Mouse (Mus musculus) adrenal gland, adult (tissue): ENCODE measurements around the gene Ppp1r14b.

Source experiments
- DNase-seq, 2 experiments: peaks; one replicate each; pipeline ENCODE4 v3.0.0; 2022 to 2023; ENCODE audit warnings: low spot score in 1 of 2; ENCODE audit not compliant: inconsistent age in 2 of 2

Ppp1r14b gene

DNA sequence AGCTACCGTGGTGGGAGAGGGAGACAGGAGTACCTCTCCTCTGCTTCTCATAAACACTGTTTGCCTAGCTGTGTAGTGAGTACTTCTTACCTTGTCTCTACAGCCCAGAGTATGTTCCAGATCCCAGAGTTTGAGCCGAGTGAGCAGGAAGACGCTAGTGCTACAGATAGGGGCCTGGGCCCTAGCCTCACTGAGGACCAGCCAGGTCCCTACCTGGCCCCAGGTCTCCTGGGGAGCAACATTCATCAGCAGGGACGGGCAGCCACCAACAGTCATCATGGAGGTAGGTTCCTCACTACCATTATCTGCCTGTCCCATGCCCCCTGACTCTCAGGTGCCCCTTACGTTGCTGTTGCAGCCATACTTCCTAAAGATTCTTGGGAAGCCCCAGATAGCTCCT, 32.0 kb upstream of the Ppp1r14b start:
- DNase-seq: no peak

DNA sequence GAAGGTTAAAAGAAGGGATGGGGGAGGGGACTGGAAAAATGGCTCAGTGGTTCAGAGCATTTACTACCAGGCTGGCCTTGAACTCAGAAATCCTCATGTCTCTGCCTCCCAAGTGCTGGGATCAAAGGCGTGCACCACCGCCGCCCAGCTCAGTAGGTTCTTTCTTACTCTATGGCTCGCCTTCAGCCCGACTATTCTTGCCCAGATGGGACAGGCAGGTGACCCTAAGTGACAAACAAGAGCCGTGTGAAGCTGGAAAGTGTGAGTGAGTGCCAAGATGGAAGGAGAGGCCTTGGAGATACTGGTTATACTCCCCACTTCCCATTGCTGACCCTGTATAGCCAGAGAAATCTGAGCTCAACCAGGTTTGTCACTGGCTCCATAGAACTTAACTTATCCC, 31.1 kb upstream of the Ppp1r14b start:
- DNase-seq: peak in 1 of 2 experiments; percentile 47

DNA sequence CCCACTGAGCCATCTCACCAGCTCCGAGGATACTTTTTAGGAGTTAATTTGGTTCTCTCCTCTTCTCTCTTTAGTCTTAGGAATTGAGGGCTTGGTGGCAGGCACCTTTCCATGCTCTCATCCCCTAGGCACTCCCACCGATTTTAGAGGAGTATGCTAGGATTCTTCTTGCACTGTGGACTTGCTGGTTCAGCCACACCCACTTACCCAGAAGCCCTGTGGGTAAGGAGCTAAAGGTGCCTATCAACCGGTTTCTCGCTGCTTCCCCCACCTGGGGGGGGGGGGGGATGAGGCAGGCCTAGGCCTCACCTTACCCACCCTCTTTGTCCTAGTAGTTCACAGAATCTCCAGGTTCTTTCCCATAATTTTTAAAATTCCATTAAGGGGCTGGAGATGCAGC, 27.0 kb upstream of the Ppp1r14b start:
- DNase-seq: no peak

DNA sequence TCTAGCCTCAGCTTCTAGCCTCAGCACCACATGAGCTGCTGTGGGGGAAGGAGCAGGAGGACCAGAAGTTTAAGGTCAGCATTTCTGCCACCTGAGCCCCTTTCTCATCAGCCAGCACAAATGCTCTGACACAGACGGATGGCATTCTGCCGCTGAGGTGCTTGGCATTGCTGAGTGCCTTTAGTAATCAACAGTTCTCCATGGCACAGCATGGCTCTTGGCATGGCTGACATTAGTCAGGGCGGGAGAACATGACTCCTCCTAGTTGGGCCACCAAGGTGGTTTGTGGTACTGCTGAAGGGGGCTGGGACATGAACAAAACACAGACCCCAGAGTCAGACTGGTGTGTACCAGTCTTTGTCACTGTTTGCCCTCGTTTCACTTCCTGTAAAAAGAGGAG, 26.6 kb upstream of the Ppp1r14b start:
- DNase-seq: no peak

DNA sequence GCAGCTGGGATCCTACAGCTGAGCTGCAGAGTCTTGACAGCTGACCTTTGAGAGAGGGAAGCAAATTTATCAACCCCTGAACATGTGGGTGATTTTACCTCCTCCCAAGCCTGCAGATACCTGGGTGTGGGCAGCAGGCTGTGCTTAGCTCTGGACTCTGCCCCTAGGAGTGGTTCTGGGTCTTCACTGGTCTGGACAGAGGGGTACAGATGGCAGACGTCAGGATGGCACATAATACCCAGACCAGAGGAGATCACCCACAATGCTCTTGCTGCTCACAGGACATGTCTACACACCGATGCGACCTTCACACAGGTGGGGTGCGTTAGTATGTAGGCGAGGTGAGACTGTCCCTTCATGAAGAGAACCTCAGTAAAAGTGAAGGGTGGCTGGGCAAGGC, 25.2 kb upstream of the Ppp1r14b start:
- DNase-seq: no peak

DNA sequence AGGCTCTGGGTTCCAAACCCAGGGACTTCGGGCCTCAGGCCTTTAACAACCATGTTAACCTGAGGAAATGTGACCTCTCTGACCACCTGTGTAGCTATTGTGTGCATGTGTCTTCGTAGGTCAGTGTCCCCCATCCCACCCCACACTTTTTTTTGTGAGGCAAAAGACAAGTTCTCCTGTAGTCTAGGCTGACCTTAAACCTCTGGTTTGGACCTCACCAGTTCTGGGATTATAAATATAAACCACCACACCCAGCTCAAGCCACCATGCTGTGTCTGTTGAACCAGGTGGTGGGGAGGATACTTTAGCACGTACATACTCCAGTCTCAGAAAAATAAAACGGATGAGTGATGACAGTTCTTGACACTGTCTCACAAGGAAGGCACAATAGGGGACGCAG, 24.8 kb upstream of the Ppp1r14b start:
- peak in 1 of 2 experiments; percentile 46 for DNase-seq

DNA sequence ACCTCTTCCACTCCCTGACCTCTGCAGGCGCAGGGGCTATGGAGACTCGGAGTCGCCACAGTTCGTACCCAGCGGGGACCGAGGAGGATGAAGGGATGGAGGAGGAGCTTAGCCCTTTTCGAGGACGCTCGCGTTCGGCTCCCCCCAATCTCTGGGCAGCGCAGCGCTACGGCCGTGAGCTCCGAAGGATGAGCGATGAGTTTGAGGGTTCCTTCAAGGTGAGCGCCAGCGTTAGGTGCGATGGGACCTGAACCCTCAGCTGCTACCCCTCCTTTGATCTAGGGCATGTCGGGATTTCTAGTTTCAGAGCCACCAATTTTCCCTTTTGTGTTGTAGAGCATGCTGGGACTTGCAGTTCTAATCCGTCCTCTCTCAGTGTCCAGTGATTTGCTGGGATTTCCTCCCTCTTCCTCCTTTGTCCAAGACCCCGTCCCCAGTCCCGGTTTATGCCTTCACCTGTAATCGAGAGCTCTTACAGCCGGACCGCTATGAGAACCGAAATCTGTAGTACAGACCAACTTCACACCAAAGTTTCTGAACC, 24.1 kb upstream of the Ppp1r14b start:
- DNase-seq: peak; percentile 76 to 94

DNA sequence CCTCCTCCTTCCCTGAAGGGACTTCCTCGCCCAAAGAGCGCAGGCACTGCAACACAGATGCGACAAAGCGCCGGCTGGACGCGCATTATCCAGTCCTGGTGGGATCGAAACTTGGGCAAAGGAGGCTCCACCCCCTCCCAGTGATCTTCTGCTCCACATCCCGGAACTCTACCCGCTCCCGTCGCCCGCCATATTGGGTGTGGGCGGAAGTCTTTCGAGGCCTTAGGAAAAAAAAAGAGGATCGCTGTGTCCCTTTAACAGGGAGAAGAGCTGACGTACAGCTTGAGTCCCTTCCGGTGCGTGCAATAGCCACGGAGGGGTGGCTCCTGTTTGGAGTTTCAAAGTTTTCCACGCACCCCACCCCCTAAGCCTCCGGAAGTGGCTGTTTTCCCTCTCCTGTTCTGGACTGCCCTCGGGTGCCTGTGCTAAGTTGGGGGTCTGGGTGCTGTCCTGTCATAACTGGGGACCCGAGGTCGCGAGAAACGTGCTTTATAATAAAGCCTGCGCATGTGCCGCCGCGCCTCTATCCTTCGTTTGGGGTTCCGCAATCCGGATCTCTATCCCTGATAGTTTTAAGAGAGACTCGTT, 23.3 kb upstream of the Ppp1r14b start:
- peak; percentile 97 to 99 for DNase-seq

DNA sequence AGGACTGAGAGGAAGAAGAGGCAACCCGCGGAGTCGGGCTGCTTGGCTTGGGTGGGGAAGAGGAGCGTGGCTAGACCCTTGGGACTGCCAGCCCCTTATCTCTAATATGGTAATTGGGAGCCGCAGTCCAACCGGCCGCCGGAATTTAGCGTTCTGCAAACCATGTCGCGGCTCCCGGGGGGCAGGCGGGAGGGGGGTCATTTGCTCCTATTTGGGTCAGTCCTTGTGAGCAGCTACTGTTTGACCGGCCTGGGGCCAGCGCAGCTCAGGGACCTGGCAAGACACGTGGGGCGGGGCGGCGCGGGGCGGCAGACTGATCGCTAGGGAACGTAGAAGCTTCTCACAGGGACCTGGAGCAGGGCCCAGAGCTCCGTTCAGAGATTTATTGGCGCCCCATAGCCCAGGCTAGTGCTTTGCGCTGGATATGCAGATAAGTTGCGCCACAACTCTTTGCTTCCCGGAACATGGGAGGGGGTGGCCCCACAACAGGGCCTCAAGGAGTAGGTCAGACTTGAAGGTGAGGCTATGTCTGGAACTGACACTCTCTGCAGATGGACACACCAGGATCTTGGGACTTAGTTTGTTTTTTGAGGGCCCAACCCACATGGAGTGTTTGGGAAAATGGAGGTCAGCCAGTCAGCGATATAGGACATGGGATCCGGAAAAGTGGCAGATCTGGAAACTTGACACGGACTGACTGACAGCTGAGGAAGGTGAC, 22.6 kb upstream of the Ppp1r14b start:
- peak; percentile 92 to 96 for DNase-seq

DNA sequence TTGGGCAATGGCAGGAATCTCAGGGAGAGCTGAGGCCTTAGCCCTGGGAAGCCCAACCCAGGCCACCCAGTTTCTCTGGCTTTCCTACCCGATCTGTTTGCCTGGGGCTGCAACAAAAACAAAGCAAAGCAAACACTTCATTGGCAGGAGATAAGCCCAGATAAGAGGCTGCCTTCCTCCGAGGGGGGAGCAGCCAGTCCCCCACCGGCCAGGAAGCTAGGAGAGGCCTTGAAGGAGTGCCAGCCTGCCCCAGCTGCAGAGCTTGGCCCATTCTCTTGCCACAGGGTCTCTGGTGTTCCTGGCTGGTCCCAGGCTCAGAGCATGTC, 22.1 kb upstream of the Ppp1r14b start:
- DNase-seq: peak; percentile 90 to 93

DNA sequence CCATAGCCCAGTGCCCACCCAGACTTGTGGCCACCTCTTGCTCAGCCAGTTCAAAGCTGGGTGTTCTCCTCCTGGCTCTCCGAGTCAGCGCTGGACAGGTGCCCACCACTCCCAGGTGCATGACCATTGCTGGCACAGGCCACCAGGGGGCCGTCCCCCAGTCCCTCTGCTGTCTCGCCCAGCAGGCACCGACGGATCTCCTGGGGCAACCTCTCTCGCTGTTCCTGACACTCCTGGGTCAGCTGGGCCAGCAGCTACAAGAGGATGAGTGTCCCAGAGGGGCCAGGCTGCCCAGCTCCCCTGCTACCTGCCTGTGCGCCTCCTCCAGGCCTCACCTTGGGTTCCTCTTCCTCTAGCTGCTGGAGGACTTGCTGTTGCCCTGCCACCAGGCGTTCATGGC, 20.7 kb upstream of the Ppp1r14b start:
- DNase-seq: peak; percentile 72 to 80

DNA sequence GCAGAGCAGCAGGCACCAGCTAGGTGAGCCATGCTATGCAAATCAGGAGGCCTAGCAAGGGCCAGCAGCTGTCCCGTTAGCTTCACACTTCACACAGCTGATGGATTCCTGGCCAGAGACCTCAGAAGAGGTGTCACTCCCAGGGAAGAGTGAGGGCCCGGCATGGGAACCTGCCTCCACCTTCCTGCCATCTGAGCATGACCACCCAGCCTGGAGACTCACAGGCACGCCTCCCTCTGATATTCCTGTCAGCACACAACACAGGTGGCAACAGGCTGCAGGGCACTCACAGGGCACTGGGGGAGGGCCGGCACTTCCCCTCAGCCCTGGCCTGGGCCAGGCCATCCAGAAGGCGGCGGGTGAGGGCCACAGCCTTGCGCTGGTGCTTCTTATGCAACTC, 19.3 kb upstream of the Ppp1r14b start:
- DNase-seq: no peak

DNA sequence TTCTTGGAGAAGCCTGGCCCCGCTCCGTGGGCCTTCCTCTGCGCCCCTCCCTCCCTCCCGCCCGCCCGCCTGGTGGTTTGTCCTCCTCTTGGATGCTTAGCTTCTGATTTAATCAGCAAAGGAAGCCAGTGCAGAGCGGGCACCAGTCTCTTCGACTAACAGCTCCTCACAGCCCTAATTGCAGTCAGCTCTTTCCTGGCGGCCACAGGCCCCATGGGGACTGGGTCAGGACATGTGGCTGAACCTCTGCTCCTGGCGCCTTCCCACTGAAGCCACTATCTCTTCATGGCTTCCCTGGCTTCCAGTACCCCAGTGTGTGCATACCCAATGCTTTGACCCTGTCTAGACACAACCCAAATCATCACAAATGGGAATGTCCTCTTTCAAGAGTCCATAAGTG, 18.3 kb upstream of the Ppp1r14b start:
- DNase-seq: peak in 1 of 2 experiments; percentile 49

DNA sequence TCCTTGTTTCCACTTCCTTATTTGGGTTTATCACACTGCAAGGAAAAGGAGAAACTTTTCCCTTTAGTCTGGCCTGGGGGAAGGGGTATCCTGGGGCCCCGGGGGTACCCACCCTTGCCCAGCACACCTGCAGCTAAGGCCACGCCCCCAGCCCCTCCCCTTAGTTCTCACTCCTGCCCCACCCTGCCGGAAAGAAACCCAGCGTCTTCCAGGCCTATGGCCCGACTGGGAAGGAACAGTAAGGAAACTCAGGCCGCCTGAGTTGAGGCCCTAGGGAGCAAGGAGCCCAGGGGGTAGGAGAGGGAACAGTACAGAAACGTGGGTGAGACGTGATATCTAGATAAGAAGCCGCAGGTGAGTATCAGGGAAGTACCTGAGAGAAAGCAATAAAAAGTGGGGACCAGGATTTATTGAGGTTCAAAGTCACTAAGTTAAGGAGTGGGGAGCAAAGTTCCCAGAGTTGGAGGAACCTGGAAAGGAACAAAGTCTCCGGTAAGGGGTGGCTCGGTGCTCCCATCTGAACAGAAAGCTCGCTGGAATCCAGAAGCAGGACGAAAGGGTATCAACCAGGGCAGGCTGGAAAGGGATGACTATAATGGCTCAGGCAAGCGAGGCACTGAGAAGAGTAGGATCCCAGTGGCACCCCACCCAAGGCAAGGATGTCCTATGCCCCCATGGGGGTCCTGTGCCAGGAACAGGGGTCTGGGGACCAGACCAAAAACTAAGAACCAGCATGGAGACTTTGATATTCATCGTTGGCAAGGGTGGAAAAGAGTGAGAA, 6.1 kb upstream of the Ppp1r14b start:
- peak in 1 of 2 experiments; percentile 69 for DNase-seq

DNA sequence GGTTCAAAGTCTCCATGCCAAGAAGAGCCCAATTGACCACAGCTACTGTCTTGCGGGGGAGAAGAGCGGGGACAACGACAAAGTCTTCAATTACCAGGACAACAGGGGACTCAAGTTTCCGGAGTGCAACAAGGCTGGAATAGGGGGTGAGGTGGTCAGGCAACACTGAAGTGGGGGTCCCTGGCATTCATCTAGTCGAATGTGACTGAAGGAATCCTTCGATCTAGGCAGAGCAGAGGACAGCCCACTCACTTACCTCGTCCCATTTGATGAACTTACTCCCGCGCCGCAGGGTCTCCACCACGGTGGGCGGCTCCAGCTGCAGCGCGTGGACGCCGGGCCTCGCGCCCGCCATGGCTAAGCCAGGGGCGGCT, 5.5 kb upstream of the Ppp1r14b start:
- no peak for DNase-seq

DNA sequence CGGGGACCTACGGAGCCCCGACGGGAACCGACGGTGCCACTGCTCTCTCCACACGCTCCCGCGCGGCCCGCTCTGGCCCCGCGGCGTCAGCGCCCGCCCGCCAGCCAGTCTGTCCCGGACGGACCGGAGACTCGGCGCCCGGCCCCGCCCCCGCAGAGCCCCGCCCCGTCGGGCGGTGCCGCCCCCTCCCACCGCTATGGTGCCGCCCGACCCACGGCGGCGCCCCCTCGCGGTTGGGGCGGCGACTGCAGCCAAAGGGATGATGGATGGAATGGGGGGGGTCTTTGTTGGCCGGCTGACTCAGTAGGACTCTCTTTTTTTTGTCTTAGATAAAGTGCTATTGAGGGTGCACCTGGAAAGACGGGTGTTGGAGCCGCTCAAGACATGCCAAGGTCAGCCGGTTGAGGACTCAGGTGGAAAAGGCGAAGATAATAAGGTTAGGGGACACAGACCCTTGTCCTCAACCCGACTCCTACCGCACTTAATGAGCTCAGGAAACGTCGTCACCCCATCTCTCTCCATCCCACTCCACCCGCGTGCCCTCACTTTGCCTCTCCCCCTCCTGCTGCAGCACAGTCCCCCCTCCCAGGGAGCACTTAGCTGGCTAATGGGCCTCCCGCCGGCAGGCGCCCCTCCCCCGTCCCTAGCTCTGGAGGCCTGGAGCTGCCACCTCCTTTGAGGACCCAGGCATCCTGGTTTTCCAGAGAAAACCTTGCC, 4.9 kb upstream of the Ppp1r14b start:
- peak; percentile 85 to 93 for DNase-seq

DNA sequence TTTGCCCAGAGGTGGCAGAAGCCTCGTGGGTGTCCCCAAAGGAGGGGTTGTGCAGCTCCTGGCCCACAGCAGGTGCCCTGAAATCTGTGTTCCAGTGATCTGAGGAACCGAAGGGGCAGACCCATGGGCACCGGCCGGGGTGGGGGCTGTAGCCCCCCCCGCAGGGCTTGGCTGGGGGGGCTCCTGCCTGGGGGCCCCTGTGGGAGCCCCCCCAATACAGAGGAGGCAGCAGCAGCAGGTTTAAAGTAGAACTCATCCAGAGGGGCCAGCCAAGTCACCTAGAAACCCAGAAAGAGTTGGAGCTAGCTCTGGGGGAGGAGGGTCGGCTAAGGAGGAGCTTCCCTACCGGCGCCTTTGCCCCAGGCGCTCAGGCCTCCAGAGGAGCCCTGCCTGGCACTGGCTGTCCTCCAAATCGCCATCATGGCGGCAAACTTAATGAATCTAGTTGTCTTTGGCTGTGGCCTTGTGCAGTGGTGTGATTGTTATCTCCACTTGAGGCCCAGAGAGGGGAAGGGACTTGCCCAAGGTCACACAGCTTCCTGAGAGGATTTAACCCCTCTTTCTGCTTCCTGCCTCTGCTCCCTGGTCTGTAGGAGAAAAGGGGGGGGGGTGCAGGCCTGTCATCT, 4.2 kb upstream of the Ppp1r14b start:
- DNase-seq: peak; percentile 77 to 84

DNA sequence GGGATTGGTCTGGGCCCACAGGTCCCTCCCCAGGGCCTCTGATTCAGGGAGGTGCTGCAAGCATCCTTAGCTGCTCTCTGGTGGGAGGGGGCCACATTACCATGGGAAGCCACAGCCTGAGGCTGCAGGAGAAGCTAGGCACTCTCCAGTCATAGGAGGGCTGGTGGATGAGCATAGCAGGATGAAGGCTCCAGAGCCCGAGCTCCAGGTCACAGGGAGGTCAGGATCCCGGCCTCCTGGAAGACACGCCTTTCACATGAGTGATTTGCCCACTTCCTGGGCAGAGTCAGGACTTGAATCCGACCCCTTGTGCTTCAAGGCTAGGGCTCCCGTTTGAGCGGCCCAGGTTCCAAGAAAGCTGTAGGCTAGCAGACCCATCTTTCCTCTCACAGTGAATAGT, 3.1 kb upstream of the Ppp1r14b start:
- DNase-seq: no peak

DNA sequence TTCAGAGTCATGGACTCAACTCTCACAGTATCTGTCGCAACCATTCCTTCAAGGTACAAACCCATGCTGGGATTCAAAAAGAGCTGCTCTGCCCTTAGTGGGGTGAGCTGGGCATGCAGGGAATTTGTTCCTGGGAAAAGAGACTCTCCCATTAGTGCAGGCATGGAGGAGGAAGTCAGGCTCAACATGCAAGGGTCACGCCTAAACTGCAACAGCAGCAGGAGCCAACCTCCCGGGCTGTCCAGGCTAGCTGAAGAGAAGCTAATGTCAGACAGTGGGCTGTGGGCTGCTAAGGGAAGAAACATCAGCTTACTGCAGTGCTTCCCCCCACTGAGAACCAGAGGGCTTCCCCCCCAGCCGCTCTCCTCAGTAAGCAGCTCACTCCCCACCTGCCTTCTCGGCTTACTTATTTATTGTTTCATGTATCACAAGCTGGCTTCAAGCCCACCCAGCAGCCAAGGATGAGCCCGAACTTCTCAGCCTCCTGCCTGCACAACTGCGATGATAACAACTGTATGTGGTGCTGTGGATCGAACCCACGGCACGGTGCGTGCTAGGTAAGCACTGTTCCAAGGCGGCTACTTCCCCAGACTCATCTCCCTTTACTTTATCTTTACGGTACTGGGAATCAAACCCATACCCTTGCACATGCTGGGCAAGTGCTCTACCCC, 2.4 kb upstream of the Ppp1r14b start:
- DNase-seq: peak in 1 of 2 experiments; percentile 59

DNA sequence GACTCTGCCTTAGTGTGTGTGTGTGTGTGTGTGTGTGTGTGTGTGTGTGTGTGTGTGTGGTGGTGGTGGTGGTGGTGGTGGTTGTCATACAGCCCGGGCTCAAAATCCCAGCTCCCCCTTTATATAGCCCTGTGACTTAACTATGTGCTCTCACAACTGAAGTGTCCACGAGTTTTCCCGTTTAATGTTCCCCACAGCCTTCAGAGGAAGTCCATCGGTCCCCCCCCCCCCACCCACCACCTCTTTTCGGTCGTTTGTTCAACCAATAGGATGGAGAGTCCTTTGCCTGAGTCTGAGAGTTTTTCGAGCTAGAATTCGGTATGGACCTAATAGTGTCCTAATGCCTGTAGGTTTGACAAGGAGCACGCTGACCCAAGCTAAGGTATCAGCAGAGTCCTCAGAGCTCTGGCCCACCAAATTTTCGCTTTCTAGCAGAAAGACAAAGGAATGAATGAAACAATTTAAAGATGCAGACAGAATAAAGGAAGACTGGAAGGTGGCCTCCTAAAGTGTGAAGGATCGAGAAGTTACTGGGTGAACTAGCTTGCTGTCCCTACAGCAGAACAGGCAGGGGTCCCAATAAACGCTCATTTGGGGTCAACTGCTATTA, 1.1 kb upstream of the Ppp1r14b start:
- no peak for DNase-seq
